Mouse (Mus musculus) testis, postnatal 14 days (tissue): ENCODE data around the gene Hexim2.

Source experiments
- DNase-seq: peaks from one replicate; pipeline ENCODE4 v3.0.0; 2021; ENCODE audit warnings: low spot score

The Hexim2 gene

DNA sequence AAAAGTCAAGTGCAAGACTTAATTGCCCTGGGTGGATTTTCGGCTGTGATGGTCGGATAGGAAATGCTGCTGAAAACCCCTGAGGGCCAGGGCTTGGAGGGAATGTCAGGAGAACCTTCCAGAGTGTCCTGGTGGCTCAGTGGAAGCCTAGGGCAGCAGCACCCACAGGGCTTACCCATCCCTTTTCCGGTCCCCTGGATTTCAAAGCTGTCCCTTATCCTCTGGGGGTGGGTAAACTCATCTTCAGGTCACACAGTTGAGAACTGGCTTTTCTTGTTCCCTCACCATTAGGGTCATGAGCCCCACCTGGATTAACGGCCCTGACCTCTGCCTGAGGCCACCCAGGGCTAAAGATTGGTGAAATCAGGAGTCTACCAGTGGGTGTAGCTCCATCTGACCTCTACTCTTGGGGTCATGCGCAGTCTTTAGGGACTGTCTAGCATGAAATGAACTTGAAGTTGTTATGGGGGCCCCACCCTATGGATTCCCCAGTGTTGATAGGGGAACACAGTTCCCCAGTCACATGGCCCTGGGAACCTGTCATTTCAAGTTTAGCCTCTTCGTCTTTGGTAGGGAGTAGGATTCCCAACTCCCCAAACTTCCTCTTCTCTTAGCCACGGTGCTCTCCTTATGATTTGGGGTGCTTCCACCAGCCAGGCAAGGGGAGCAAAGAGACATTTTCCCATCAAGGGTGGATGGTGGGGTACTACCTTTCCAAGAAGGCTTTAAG, 41.0 kb downstream of the Hexim2 start:
- no peak for DNase-seq

DNA sequence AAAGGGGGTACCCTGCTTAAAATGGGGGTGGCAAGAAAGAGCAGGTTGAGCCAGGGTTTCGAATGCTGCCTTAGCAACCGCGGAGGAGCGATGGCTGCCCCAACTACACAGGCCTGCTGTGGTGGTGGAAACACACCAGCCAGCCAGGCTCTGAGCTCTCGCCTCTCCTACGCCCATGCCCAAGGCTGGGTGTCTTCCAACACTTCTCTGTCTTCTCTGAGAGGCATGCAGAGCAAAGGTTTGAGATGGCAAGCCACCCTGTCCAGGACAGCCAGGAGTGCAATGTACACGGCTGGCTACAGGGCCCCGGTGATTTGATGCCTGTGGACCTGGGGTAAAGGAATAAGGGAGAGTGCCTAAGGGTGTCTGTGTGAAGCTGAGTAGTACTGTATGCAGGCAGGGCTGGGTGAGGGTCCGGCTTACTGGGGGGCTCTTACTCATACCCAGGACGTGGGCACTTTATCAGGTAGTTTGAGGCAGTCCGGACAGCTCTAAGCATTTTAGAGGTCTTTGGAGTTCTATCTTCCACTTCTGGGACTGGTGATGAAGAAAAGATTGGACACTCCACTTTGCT, 41.6 kb downstream of the Hexim2 start:
- DNase-seq, result no peak

DNA sequence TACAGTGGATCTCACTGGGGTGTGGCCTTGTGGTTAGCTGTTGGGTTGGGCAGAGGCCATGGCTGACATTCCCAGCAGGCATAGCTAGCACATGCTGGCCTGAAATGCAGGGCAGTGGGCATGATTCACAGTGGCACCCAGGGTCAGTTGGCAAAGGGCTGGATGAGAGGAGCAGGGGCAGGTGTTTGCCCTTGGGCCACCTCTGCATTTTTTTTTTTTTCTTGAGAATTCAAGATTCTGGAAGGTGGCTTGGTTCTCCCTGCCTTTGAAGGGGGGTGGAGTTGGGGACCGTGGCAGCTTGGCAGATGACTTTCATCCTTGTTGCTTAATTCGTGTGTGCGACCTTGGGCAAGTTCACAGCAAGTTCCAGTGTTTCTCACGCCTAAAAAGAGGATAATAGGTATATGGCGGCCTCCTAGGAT, 42.2 kb downstream of the Hexim2 start:
- no peak for DNase-seq

- no peak for DNase-seq
These were observed 42.7 kb downstream of the Hexim2 start for GRCm38 (mm10) chr11:103174891-103175391.

GRCm38 (mm10) chr11:103175688-103176442, 43.6 kb downstream of the Hexim2 start:
- no peak for DNase-seq

- DNase-seq, result no peak
These were observed 44.3 kb downstream of the Hexim2 start for GRCm38 (mm10) chr11:103176510-103176909.

GRCm38 (mm10) chr11:103177216-103177615, 45.0 kb downstream of the Hexim2 start:
- DNase-seq, result no peak

- DNase-seq, result no peak
These were observed 45.7 kb downstream of the Hexim2 start for GRCm38 (mm10) chr11:103177815-103178485.

DNA sequence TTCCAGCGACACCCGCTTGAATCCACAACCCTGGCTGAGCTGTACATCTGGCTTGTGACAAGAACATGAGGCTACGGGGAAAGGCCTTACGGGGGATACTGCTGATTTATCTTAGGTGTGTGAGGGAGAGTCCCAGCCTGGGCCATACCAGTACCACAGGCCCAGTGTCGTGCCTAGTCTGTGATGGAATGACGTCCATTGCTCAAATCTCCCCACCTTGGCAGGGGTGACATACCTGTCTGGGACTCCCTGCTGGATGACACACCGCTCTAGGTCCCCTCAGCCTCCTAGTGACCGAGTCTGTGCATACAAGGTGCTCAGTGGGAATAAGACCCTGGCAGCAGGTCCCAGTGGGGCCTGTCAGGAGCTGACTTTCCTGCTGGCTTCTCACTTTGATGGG, 46.5 kb downstream of the Hexim2 start:
- no peak for DNase-seq

DNA sequence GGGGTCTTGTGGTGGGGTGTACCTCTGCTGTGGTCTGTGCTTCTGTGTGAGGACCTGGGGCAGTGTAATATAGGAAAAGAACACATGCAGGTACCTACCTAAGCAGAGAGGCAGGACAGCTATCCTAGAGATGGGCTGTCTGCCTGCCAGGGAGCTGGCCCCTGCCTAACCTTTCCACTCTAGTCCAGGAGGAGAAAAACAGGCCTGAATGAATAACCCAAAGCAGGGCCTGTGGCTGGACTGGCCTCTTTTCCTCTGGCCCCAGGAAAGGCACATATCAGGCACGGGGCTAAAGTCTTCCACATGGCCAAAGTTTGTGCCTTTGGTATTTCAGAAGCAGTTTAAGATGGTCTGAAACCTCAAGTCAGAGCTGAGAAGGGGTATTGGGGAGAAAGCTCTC, 48.2 kb downstream of the Hexim2 start:
- no peak for DNase-seq

DNA sequence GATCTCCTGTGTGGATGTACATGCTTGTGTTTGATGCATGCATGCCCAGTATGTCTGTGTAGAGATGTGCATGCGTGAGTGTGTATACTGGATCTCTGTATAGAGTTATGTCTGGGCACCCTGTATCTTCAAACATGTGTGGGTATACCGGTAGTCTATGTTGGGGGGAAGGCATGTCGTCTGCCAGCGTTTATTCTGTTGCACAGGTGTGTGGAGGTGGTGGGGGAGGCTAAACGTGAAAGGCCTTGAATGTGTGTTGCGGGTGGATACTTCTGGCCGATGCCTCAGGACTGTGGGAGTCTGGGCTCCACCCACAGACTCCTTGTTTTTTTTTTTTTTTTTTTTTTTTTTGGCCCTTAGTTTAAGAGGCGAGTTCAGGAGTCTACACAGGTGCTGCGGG, 49.1 kb downstream of the Hexim2 start:
- DNase-seq, result no peak

GRCm38 (mm10) chr11:103181911-103182310, 49.7 kb downstream of the Hexim2 start:
- DNase-seq, result no peak

GRCm38 (mm10) chr11:103184891-103185290, 52.7 kb downstream of the Hexim2 start:
- DNase-seq, result no peak
